8 mouse cellular contexts compared by ENCODE assay signal in the genomic region with DNA sequence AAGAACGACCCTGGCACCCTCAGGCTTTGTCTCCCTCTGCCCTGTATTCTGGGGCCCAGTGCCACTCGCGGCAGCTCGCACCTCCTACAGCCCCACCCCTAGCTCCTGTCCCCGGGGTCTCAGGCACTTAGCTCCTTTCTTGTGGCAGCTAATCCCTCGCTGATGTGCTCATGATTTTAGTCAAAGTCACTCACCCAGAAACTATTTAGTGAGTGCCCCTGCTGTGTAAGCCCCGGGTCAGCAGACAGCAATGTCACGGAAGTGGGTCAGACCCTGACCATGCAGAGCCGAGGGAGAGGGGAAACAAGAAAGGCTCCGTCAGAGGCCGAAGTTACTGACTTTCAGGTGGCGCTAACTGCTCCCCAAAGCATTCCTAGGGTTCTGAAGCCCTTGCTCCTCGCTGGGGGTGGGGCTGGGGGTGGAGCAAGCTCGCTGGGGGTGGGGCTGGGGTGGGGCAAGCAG. TPM values are rescaled to one million over a fixed set of nuclear protein-coding genes. Genes with fewer than 3 reads are reported as not detected.
A peak's percentile ranks its signal among the peaks of the same experiment; 100 is the strongest.
DNase-seq lines count a peak whose midpoint lies in the region; ATAC-seq and TF ChIP-seq lines count a peak whose summit lies in the region.

No protein-coding gene starts in this region.

- H3K4me1 ChIP-seq in forebrain, embryonic 11.5 days (replicated peaks; ENCODE audit: control insufficient read depth, insufficient read depth, low read length), result peaks cover 18% of the 10 kb centered on the region
- H3K4me1 ChIP-seq in kidney, postnatal 0 days (replicated peaks; ENCODE audit: insufficient read depth, low read length), result peaks cover 14% of the 10 kb centered on the region
- no peaks in the 10 kb centered on the region for H3K4me1 ChIP-seq in midbrain, embryonic 14.5 days (ENCODE audit: control insufficient read depth, insufficient read depth, low read length)

- H3K27ac ChIP-seq in forebrain, embryonic 11.5 days (ENCODE audit: low read depth, low read length), result no peak overlapping the region
- H3K27ac ChIP-seq in kidney, postnatal 0 days, result peak overlapping the region; percentile 72
- H3K27ac ChIP-seq in midbrain, embryonic 14.5 days (replicated peaks; ENCODE audit: low read depth, low read length), result no peak overlapping the region

- DNase-seq in adrenal gland, postnatal 10 days, result peak; percentile 17
- no peak for DNase-seq in adrenal gland, postnatal 25 days
- peak; percentile 63 for DNase-seq in forebrain, embryonic 11.5 days (ENCODE audit: low spot score)
- DNase-seq in kidney, postnatal 0 days (ENCODE audit: low spot score), result peak; percentile 36
- no peak for DNase-seq in midbrain, embryonic 14.5 days
- no peak for DNase-seq in adrenal gland, postnatal 36 days
- no peak for DNase-seq in cerebellum, postnatal 4 days (ENCODE audit: low spot score in 2 of 2)
- DNase-seq in gastrocnemius, postnatal 36 days, result no peak

- no peaks in the 10 kb centered on the region for H3K36me3 ChIP-seq in forebrain, embryonic 11.5 days (ENCODE audit: control insufficient read depth, insufficient read depth, low read length)
- no peaks in the 10 kb centered on the region for H3K36me3 ChIP-seq in kidney, postnatal 0 days (ENCODE audit: insufficient read depth, low read length)
- no peaks in the 10 kb centered on the region for H3K36me3 ChIP-seq in midbrain, embryonic 14.5 days (ENCODE audit: control insufficient read depth, insufficient read depth, low read length)

- under 1% methylated on average over 14 of the region's 14 CpGs for WGBS in forebrain, embryonic 11.5 days
- WGBS in kidney, postnatal 0 days, result 4% methylated on average over 14 of the region's 14 CpGs
- under 1% methylated on average over 14 of the region's 14 CpGs for WGBS in midbrain, embryonic 14.5 days

- H3K27me3 ChIP-seq in forebrain, embryonic 11.5 days (ENCODE audit: control insufficient read depth, insufficient read depth, low read length), result peaks cover 26% of the 10 kb centered on the region
- H3K27me3 ChIP-seq in kidney, postnatal 0 days (ENCODE audit: insufficient read depth, low read length), result 0 out of 2 replicates have a peak, but pooled peaks cover 3% of the 10 kb centered on the region
- H3K27me3 ChIP-seq in midbrain, embryonic 14.5 days (ENCODE audit: control insufficient read depth, insufficient read depth, low read length), result no peaks in the 10 kb centered on the region; the same call in 1 of the 2 replicates

- no peak for TF ChIP-seq CTCF in kidney, postnatal 0 days (IDR thresholded peaks at IDR 0.05; ENCODE audit: low read depth)

- intact Hi-C loops in gastrocnemius, postnatal 36 days (cut with DNase I), result no loop called here

- no peak overlapping the region for H3K4me3 ChIP-seq in forebrain, embryonic 11.5 days (ENCODE audit: low read depth, low read length)
- H3K4me3 ChIP-seq in kidney, postnatal 0 days (replicated peaks; ENCODE audit: low read depth, low read length), result no peak overlapping the region
- no peak overlapping the region for H3K4me3 ChIP-seq in midbrain, embryonic 14.5 days (replicated peaks; ENCODE audit: low read depth, low read length)

- H3K9ac ChIP-seq in forebrain, embryonic 11.5 days (ENCODE audit: low read length), result peak overlapping the region; percentile 27
- H3K9ac ChIP-seq in kidney, postnatal 0 days (ENCODE audit: low read depth, low read length), result peak overlapping the region; percentile 40; the same call in 1 of the 2 replicates
- H3K9ac ChIP-seq in midbrain, embryonic 14.5 days (replicated peaks; ENCODE audit: low read length), result no peak overlapping the region

- ATAC-seq in forebrain, embryonic 11.5 days (replicated peaks; ENCODE audit: low FRiP score), result 0 out of 2 replicates have a peak, but pooled peaks have one; percentile 51
- peak; percentile 65 for ATAC-seq in kidney, postnatal 0 days (replicated peaks; ENCODE audit: low FRiP score, low read depth)
- ATAC-seq in midbrain, embryonic 14.5 days (ENCODE audit: low FRiP score, low TSS enrichment), result no peak

- H3K4me2 ChIP-seq in forebrain, embryonic 11.5 days (ENCODE audit: low read depth, low read length, severe bottlenecking), result peak overlapping the region; percentile 38
- H3K4me2 ChIP-seq in kidney, postnatal 0 days (ENCODE audit: low read length), result peak overlapping the region; percentile 42
- peak overlapping the region; percentile 27 for H3K4me2 ChIP-seq in midbrain, embryonic 14.5 days (ENCODE audit: low read length)

- H3K9me3 ChIP-seq in forebrain, embryonic 11.5 days (ENCODE audit: control insufficient read depth, low read length), result no peaks in the 10 kb centered on the region
- no peaks in the 10 kb centered on the region for H3K9me3 ChIP-seq in kidney, postnatal 0 days (replicated peaks; ENCODE audit: low read length)
- no peaks in the 10 kb centered on the region for H3K9me3 ChIP-seq in midbrain, embryonic 14.5 days (ENCODE audit: control insufficient read depth, low read length)

RNA-seq across cellular contexts. Expression of a gene that starts 14.7 kb away (rescaled TPM):
- total RNA-seq in adrenal gland, postnatal 10 days (2021), result under 1 TPM; 0.12 to 0.15 TPM
- total RNA-seq in adrenal gland, postnatal 25 days (2021), result 0.12 TPM in 1 of 2 replicates, not detected in the other
- polyA plus RNA-seq in forebrain, embryonic 11.5 days (2014; fragmentation: Nextera tagmentation; extraction: Ambion mirVana), result 0.35 and 0.84 TPM in 2 replicates
- 0.69 and 0.86 TPM in 2 replicates for polyA plus RNA-seq in kidney, postnatal 0 days (2015; fragmentation: Nextera tagmentation; extraction: Ambion mirVana)
- 0.27 and 0.55 TPM in 2 replicates for polyA plus RNA-seq in midbrain, embryonic 14.5 days (2014; fragmentation: Nextera tagmentation; extraction: Ambion mirVana)
- under 1 TPM; 0.07 to 0.17 TPM for total RNA-seq in adrenal gland, postnatal 36 days (2021)
- not detected for total RNA-seq in gastrocnemius, postnatal 36 days (2021)

Comparison
In these comparisons a context has a peak if more than half of its experiments do, and no peak if none do; other contexts are left out.
1. DNase-seq: peak in adrenal gland, postnatal 10 days (single experiment), forebrain, embryonic 11.5 days (single experiment) and kidney, postnatal 0 days (single experiment); none in adrenal gland, postnatal 25 days (single experiment), midbrain, embryonic 14.5 days (single experiment), adrenal gland, postnatal 36 days (0 of 2), cerebellum, postnatal 4 days (0 of 2) and gastrocnemius, postnatal 36 days (0 of 2).
2. Peak in every context shown above with its lines, with median percentiles within 50 percentile points of each other: H3K4me2 ChIP-seq.